8 mouse cellular contexts compared by ENCODE assay signal in the genomic region with DNA sequence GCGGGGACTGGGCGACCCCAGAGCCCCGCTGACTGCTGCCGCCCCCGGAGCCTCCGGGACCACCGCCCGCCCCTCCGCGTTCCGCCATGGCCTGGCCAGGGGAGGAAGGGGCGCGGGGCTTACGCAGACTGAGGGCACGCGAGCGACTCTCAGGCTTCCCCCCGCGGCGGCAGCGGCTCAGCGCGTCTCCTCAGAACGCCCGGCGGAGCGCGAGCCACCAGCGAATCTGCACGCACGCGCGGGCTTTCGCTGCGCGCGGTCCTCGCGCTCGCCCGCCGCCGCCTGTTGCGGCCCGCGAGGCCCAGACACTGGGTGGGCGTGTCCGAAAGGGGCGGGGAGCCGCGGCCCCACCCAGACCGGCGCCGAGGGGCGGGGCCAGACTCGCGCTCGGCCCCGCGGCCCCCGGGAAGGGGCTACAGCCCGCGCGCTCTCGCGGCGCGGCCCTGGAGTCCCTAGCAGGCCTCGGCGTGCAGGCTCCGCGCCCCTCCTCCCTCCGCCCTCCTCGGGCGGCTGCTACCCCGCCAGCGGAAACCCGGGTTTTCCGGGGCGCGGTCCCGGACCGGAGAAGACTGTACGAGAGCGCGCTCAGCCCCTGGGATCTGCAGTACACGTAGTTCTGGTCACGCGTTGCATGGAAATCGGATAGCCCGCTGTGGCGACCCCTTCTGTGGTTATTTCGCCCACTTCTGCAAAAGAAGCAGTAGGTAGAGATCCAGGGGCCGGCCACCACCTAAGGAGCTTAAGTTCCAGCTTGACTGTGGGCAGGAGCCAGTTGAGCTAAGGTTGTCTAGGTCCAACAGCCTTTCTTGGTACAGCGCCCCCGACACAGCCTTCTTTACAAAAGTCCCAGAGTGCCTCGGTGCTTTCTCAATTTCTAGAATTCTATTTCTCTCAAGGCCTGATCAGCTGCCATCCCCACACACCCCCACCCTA. TPM values are rescaled to one million over a fixed set of nuclear protein-coding genes. Genes with fewer than 3 reads are reported as not detected.
DNase-seq lines count a peak whose midpoint lies in the region; ATAC-seq and TF ChIP-seq lines count a peak whose summit lies in the region.

Gene Pacs1 (minus strand): TSS at position 319 of the 933 bp plus-strand sequence.

- dilution Hi-C loops in CH12.LX (cut with MboI; ENCODE audit: extremely low pct_ligation_motif_present, extremely low pct_unique_long_range_greater_than_20kb, low sequenced_read_pairs): no loop called here

- H3K9me3 ChIP-seq in CH12.LX (replicated peaks; ENCODE audit: low read length): no peaks in the 10 kb centered on the region
- H3K9me3 ChIP-seq in forebrain, embryonic 13.5 days (replicated peaks): no peaks in the 10 kb centered on the region
- H3K9me3 ChIP-seq in liver, postnatal 0 days (ENCODE audit: low read length): no peaks in the 10 kb centered on the region
- H3K9me3 ChIP-seq in neural tube, embryonic 14.5 days (ENCODE audit: control insufficient read depth, low read length): no peaks in the 10 kb centered on the region

- no peak for TF ChIP-seq CTCF in CH12.LX (conservative IDR thresholded peaks at IDR 0.05 in 1 of 2, IDR thresholded peaks at IDR 0.05 in 1 of 2; ENCODE audit: low read depth in 2 of 2, low read length in 2 of 2)
- TF ChIP-seq CTCF in liver, postnatal 0 days (IDR thresholded peaks at IDR 0.05; ENCODE audit: low read depth): peak; percentile 10; the same call in 1 of the 2 replicates

- no peak for TF ChIP-seq EP300 in CH12.LX (IDR thresholded peaks at IDR 0.05; ENCODE audit: low read length)
- TF ChIP-seq EP300 in liver, postnatal 0 days (IDR thresholded peaks at IDR 0.05; ENCODE audit: low read depth): no peak

- peaks cover 30 to 47% of the 10 kb centered on the region in 2 experiments for H3K36me3 ChIP-seq in CH12.LX (replicated peaks in 1 of 2; ENCODE audit: control insufficient read depth in 1 of 2, insufficient read depth in 1 of 2, low read length in 1 of 2)
- peaks cover 41% of the 10 kb centered on the region for H3K36me3 ChIP-seq in forebrain, embryonic 13.5 days (ENCODE audit: poor library complexity, severe bottlenecking)
- peaks cover 36% of the 10 kb centered on the region for H3K36me3 ChIP-seq in liver, postnatal 0 days (replicated peaks; ENCODE audit: insufficient read depth, low read length)
- peaks cover 23% of the 10 kb centered on the region for H3K36me3 ChIP-seq in neural tube, embryonic 14.5 days (ENCODE audit: control insufficient read depth, insufficient read depth, low read length)

- peak; percentile 89 for ATAC-seq in forebrain, embryonic 13.5 days
- ATAC-seq in liver, postnatal 0 days: peak; percentile 88
- peak; percentile 84 for ATAC-seq in neural tube, embryonic 14.5 days (ENCODE audit: low read depth)

- H3K9ac ChIP-seq in CH12.LX (ENCODE audit: insufficient read depth, low read depth): peak within 1 kb of the TSS; percentile 78
- peak within 1 kb of the TSS; percentile 94 for H3K9ac ChIP-seq in forebrain, embryonic 13.5 days
- H3K9ac ChIP-seq in liver, postnatal 0 days (replicated peaks): peak within 1 kb of the TSS; percentile 89
- peak within 1 kb of the TSS; percentile 85 for H3K9ac ChIP-seq in neural tube, embryonic 14.5 days (replicated peaks; ENCODE audit: low read depth, low read length)

- no peak; the same call in 1 of the 2 replicates for TF ChIP-seq RAD21 in CH12.LX (IDR thresholded peaks at IDR 0.05; ENCODE audit: low read depth, low read length)

- peak; percentile 66; the same call in 1 of the 2 replicates for TF ChIP-seq POLR2A in CH12.LX (IDR thresholded peaks at IDR 0.05; ENCODE audit: low read depth, low read length)

- H3K4me2 ChIP-seq in CH12.LX (ENCODE audit: insufficient read depth, low read depth, poor library complexity, severe bottlenecking): peak within 1 kb of the TSS; percentile 64
- peak within 1 kb of the TSS; percentile 89 for H3K4me2 ChIP-seq in forebrain, embryonic 13.5 days
- H3K4me2 ChIP-seq in liver, postnatal 0 days (ENCODE audit: low read depth, low read length): peak within 1 kb of the TSS; percentile 100
- peak within 1 kb of the TSS; percentile 94 for H3K4me2 ChIP-seq in neural tube, embryonic 14.5 days (ENCODE audit: low read depth, low read length)

- peak within 1 kb of the TSS; percentile 67 to 94 (median 67) for H3K4me3 ChIP-seq in CH12.LX (replicated peaks in 1 of 3; ENCODE audit: low read depth in 2 of 3, low read length in 2 of 3, poor library complexity in 1 of 3)
- peak within 1 kb of the TSS; percentile 93 for H3K4me3 ChIP-seq in forebrain, embryonic 13.5 days
- peak within 1 kb of the TSS; percentile 93 for H3K4me3 ChIP-seq in liver, postnatal 0 days (ENCODE audit: low read depth, low read length)
- H3K4me3 ChIP-seq in neural tube, embryonic 14.5 days (ENCODE audit: low read depth, low read length): peak within 1 kb of the TSS; percentile 89

- WGBS in forebrain, embryonic 13.5 days: under 1% methylated on average over 80 of the region's 97 CpGs
- under 1% methylated on average over 94 of the region's 97 CpGs for WGBS in large intestine, adult 2 months
- WGBS in liver, postnatal 0 days (ENCODE audit: insufficient replicate concordance): under 1% methylated on average over 72 of the region's 97 CpGs
- under 1% methylated on average over 37 of the region's 97 CpGs for WGBS in neural tube, embryonic 14.5 days

- no peaks in the 10 kb centered on the region for H3K27me3 ChIP-seq in CH12.LX (replicated peaks)
- H3K27me3 ChIP-seq in forebrain, embryonic 13.5 days: no peaks in the 10 kb centered on the region
- H3K27me3 ChIP-seq in liver, postnatal 0 days (ENCODE audit: insufficient read depth, low read length): no peaks in the 10 kb centered on the region
- H3K27me3 ChIP-seq in neural tube, embryonic 14.5 days (ENCODE audit: control insufficient read depth, insufficient read depth, low read length): no peaks in the 10 kb centered on the region

- DNase-seq in CH12.LX (ENCODE audit: extremely low read depth): peak; percentile 80
- DNase-seq in c-Kit-positive CD71-positive TER-119-positive erythroid progenitor cells, embryonic 14.5 days (ENCODE audit: low spot score): peak; percentile 80
- peak; percentile 93 for DNase-seq in heart, postnatal 10 days
- peak; percentile 51 for DNase-seq in large intestine, adult 2 months (ENCODE audit: low read depth, low spot score)
- DNase-seq in liver, postnatal 0 days: peak; percentile 91
- DNase-seq in testis, postnatal 10 days (ENCODE audit: low spot score): peak; percentile 96

- in situ Hi-C loops in CH12.LX (cut with MboI; ENCODE audit: low pct_ligation_motif_present, low pct_unique_long_range_greater_than_20kb, low sequenced_read_pairs): no loop called here

- H3K79me2 ChIP-seq in CH12.LX (replicated peaks; ENCODE audit: control insufficient read depth, extremely low read depth, insufficient read depth, poor library complexity, severe bottlenecking): peaks cover 34% of the 10 kb centered on the region

- peak within 1 kb of the TSS; percentile 84 for H3K27ac ChIP-seq in CH12.LX (ENCODE audit: insufficient read depth, low read depth)
- H3K27ac ChIP-seq in forebrain, embryonic 13.5 days: peak within 1 kb of the TSS; percentile 86
- peak within 1 kb of the TSS; percentile 88 for H3K27ac ChIP-seq in liver, postnatal 0 days (ENCODE audit: low read depth)
- peak within 1 kb of the TSS; percentile 87 for H3K27ac ChIP-seq in neural tube, embryonic 14.5 days (ENCODE audit: low read depth, low read length)

- intact Hi-C loops in heart, postnatal 10 days (cut with DNase I): no loop called here

- peaks cover 9 to 64% of the 10 kb centered on the region in 2 experiments; a peak in 3 of 4 replicates for H3K4me1 ChIP-seq in CH12.LX (ENCODE audit: control insufficient read depth in 1 of 2, insufficient read depth in 2 of 2)
- peaks cover 34% of the 10 kb centered on the region for H3K4me1 ChIP-seq in forebrain, embryonic 13.5 days
- H3K4me1 ChIP-seq in liver, postnatal 0 days (ENCODE audit: insufficient read depth): peaks cover 37% of the 10 kb centered on the region
- peaks cover 13% of the 10 kb centered on the region; the same call in 1 of the 2 replicates for H3K4me1 ChIP-seq in neural tube, embryonic 14.5 days (ENCODE audit: control insufficient read depth, insufficient read depth, low read length)

TF ChIP-seq in CH12.LX, 34 proteins besides CTCF, POLR2A, EP300 and RAD21 (continues in another document):
- TF ChIP-seq ZC3H11A (IDR thresholded peaks at IDR 0.05; ENCODE audit: low read depth, low read length): no peak
- peak; percentile 45; the same call in 1 of the 2 replicates for TF ChIP-seq MAX (IDR thresholded peaks at IDR 0.05; ENCODE audit: low read length)
- TF ChIP-seq IRF4 (IDR thresholded peaks at IDR 0.05; ENCODE audit: low read depth, low read length): no peak; the same call in 1 of the 2 replicates
- peak; percentile 64; the same call in 1 of the 2 replicates for TF ChIP-seq SIN3A (IDR thresholded peaks at IDR 0.05; ENCODE audit: low read length)
- TF ChIP-seq ELF1 (IDR thresholded peaks at IDR 0.05; ENCODE audit: low read depth, low read length): peak; percentile 70
- TF ChIP-seq JUN (IDR thresholded peaks at IDR 0.05; ENCODE audit: insufficient read depth, low read depth, low read length): no peak
- no peak for TF ChIP-seq SMC3 (IDR thresholded peaks at IDR 0.05; ENCODE audit: low read depth, low read length)
- peak; percentile 83 for TF ChIP-seq ZMIZ1 (IDR thresholded peaks at IDR 0.05; ENCODE audit: low read depth, low read length)
- peak; percentile 34; the same call in 1 of the 2 replicates for TF ChIP-seq MEF2A (IDR thresholded peaks at IDR 0.05; ENCODE audit: borderline replicate concordance, low read depth, low read length)
- no peak for TF ChIP-seq E2F4 (IDR thresholded peaks at IDR 0.05; ENCODE audit: insufficient replicate concordance, low read depth, low read length)
- peak; percentile 31; the same call in 1 of the 2 replicates for TF ChIP-seq TCF12 (IDR thresholded peaks at IDR 0.05; ENCODE audit: low read depth, low read length)
- 0 out of 2 replicates have a peak, but pooled peaks have one; percentile 44 for TF ChIP-seq UBTF (IDR thresholded peaks at IDR 0.05; ENCODE audit: low read depth, low read length)
- TF ChIP-seq MAFK (IDR thresholded peaks at IDR 0.05; ENCODE audit: insufficient replicate concordance, low read length): no peak
- no peak for TF ChIP-seq PAX5 (IDR thresholded peaks at IDR 0.05; ENCODE audit: low read length)
- peak; percentile 75 for TF ChIP-seq NELFE (IDR thresholded peaks at IDR 0.05; ENCODE audit: low read depth, low read length)
- TF ChIP-seq POLR2AphosphoS2 (IDR thresholded peaks at IDR 0.05; ENCODE audit: low read depth, low read length): no peak

RNA-seq across cellular contexts. Expression of gene Pacs1, which starts in this region (rescaled TPM):
- total RNA-seq in CH12.LX (2012; rRNA removed) (10.7 and 14.4 TPM in 2 replicates), CH12.LX (2014; rRNA removed) (2.0 and 2.4 TPM in 2 replicates)
- polyA plus RNA-seq in CH12.LX (2012; ENCODE audit: insufficient read length, low read depth): 8.9 and 10.1 TPM in 2 replicates
- polyA plus RNA-seq in forebrain, embryonic 13.5 days (2015; fragmentation: Nextera tagmentation; extraction: Ambion mirVana): 20.2 and 21.4 TPM in 2 replicates
- total RNA-seq in heart, postnatal 10 days (2021): 10 to 100 TPM; 24.5 to 27.8 TPM
- polyA plus RNA-seq in large intestine, adult 2 months (2012; rRNA removed): 6.7 and 7.3 TPM in 2 replicates
- 2.6 and 3.3 TPM in 2 replicates for polyA plus RNA-seq in liver, postnatal 0 days (2015; fragmentation: Nextera tagmentation; extraction: Ambion mirVana)
- polyA plus RNA-seq in neural tube, embryonic 14.5 days (2014; fragmentation: Nextera tagmentation; extraction: Ambion mirVana): 56.9 TPM in 2 replicates

Comparison
In these comparisons a context has a peak if more than half of its experiments do, and no peak if none do; other contexts are left out.
1. Peak in every context shown above with its lines: DNase-seq, ATAC-seq, H3K4me3 ChIP-seq and H3K27ac ChIP-seq.